14 mouse cellular contexts compared by ENCODE assay signal in the genomic region with DNA sequence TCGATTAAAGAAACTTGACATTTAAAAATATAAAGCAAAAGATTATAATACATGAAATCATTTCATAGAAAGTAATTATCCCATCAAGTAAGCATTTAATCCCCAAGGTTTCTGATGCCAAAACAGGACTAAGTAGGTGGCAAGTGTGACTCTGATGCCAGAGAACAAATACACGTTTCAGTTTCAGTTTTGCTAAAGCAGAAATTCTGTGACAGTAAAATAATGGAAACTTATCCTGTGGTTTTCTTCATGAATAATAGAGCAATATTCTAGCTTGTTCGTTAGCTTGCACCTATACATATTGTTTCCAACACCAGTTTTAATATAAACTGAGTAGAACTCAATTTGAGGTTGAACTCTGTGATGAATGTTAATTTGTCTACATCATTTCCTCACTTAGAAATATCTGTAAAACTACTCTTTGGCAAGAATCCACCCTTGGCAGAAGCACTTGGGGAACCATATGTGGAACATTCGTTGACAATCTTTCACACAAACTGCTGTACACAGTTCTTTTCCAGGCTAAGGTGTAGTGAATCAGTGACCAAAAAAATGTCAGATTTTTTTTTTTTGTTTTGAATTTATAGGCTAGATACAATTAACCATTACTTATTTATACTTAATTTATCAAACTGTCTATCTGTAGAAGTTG.
A peak's percentile ranks its signal among the peaks of the same experiment; 100 is the strongest.
DNase-seq lines count a peak whose midpoint lies in the region; ATAC-seq and TF ChIP-seq lines count a peak whose summit lies in the region.
"Had no signal": no experiment of that assay in that cellular context is flagged by ENCODE, and none has a peak within 500 bp of the region (broad histone marks: within the 10 kb centered on the region; RNA-seq: fewer than 3 reads in every experiment).

No protein-coding gene starts in this region.

- no peak overlapping the region for H3K9ac ChIP-seq in midbrain, postnatal 0 days (replicated peaks; ENCODE audit: low read length, poor library complexity, severe bottlenecking)
- H3K9ac ChIP-seq in midbrain, embryonic 14.5 days (replicated peaks; ENCODE audit: low read length), result no peak overlapping the region
- H3K9ac ChIP-seq: liver, embryonic 13.5 days; neural tube, embryonic 12.5 days had no signal

- peak; percentile 5 for DNase-seq in heart, postnatal 4 days
- no peak for DNase-seq in heart, adult 8-10 months (ENCODE audit: low spot score)
- DNase-seq in midbrain, postnatal 0 days (ENCODE audit: low spot score), result peak; percentile 29
- DNase-seq in midbrain, embryonic 14.5 days, result no peak
- DNase-seq in brain, adult 2 months (ENCODE audit: low read depth, low spot score), result peak; percentile 65
- peak; percentile 6 to 17 for DNase-seq in layer of hippocampus, postnatal 36 days
- DNase-seq in testis, postnatal 10 days (ENCODE audit: low spot score), result no peak
- no peak for DNase-seq in kidney, adult 11 months
- DNase-seq: kidney, postnatal 36 days; liver, embryonic 13.5 days had no signal

- WGBS in midbrain, postnatal 0 days, result 75% methylated on average over 4 of the region's 4 CpGs
- 82% methylated on average over 4 of the region's 4 CpGs for WGBS in midbrain, embryonic 14.5 days

- H3K9me3 ChIP-seq in midbrain, postnatal 0 days (ENCODE audit: low read length), result no peaks in the 10 kb centered on the region
- H3K9me3 ChIP-seq in midbrain, embryonic 14.5 days (ENCODE audit: control insufficient read depth, low read length), result no peaks in the 10 kb centered on the region
- H3K9me3 ChIP-seq: liver, embryonic 13.5 days; midbrain, embryonic 10.5 days; neural tube, embryonic 12.5 days had no signal

- H3K4me3 ChIP-seq in midbrain, postnatal 0 days (ENCODE audit: low read depth, low read length), result no peak overlapping the region
- H3K4me3 ChIP-seq in midbrain, embryonic 14.5 days (replicated peaks; ENCODE audit: low read depth, low read length), result no peak overlapping the region
- H3K4me3 ChIP-seq: liver, embryonic 13.5 days; midbrain, embryonic 10.5 days; neural tube, embryonic 12.5 days had no signal

- H3K36me3 ChIP-seq in midbrain, postnatal 0 days (ENCODE audit: insufficient read depth, low read length), result no peaks in the 10 kb centered on the region
- H3K36me3 ChIP-seq in midbrain, embryonic 14.5 days (ENCODE audit: control insufficient read depth, insufficient read depth, low read length), result no peaks in the 10 kb centered on the region
- H3K36me3 ChIP-seq: liver, embryonic 13.5 days; midbrain, embryonic 10.5 days; neural tube, embryonic 12.5 days had no signal

- H3K4me2 ChIP-seq in midbrain, postnatal 0 days (ENCODE audit: low read depth, low read length, poor library complexity, severe bottlenecking), result no peak overlapping the region
- H3K4me2 ChIP-seq in midbrain, embryonic 14.5 days (ENCODE audit: low read length), result no peak overlapping the region
- H3K4me2 ChIP-seq: heart, embryonic 11.5 days; liver, embryonic 13.5 days; neural tube, embryonic 12.5 days had no signal

- H3K27me3 ChIP-seq in midbrain, postnatal 0 days (ENCODE audit: insufficient read depth, low read length), result no peaks in the 10 kb centered on the region
- H3K27me3 ChIP-seq in midbrain, embryonic 14.5 days (ENCODE audit: control insufficient read depth, insufficient read depth, low read length), result no peaks in the 10 kb centered on the region
- H3K27me3 ChIP-seq: liver, embryonic 13.5 days; neural tube, embryonic 12.5 days had no signal

- H3K4me1 ChIP-seq in midbrain, postnatal 0 days (ENCODE audit: insufficient read depth, low read length), result no peaks in the 10 kb centered on the region
- no peaks in the 10 kb centered on the region for H3K4me1 ChIP-seq in midbrain, embryonic 14.5 days (ENCODE audit: control insufficient read depth, insufficient read depth, low read length)
- H3K4me1 ChIP-seq: liver, embryonic 13.5 days; midbrain, embryonic 10.5 days; neural tube, embryonic 12.5 days had no signal

- no peak overlapping the region for H3K27ac ChIP-seq in midbrain, postnatal 0 days (ENCODE audit: low read depth, low read length)
- no peak overlapping the region for H3K27ac ChIP-seq in midbrain, embryonic 14.5 days (replicated peaks; ENCODE audit: low read depth, low read length)
- H3K27ac ChIP-seq: liver, embryonic 13.5 days; midbrain, embryonic 10.5 days; neural tube, embryonic 12.5 days had no signal

- no peak for ATAC-seq in midbrain, postnatal 0 days (ENCODE audit: low FRiP score)
- no peak for ATAC-seq in midbrain, embryonic 14.5 days (ENCODE audit: low FRiP score, low TSS enrichment)
- ATAC-seq: hindbrain, embryonic 16.5 days had no signal

- TF ChIP-seq CTCF in midbrain, postnatal 0 days (IDR thresholded peaks at IDR 0.05), result no peak

Comparison
In these comparisons a context has a peak if more than half of its experiments do, and no peak if none do; other contexts are left out.
1. DNase-seq: peak in heart, postnatal 4 days (single experiment), midbrain, postnatal 0 days (single experiment), brain, adult 2 months (single experiment) and layer of hippocampus, postnatal 36 days (2 of 2); none in heart, adult 8-10 months (single experiment), midbrain, embryonic 14.5 days (single experiment), testis, postnatal 10 days (single experiment) and kidney, adult 11 months (single experiment).